Mouse (Mus musculus) midbrain, embryonic 14.5 days (tissue): ENCODE measurements around the gene Dync1li2. TPM values are rescaled to one million over a fixed set of nuclear protein-coding genes. Genes with fewer than 3 reads are reported as not detected.

Source experiments
- ATAC-seq: fragments of 200-750 bp; cut with Nextera tagmentation; 2 replicates; pipeline ENCODE4 v1.8.0; 2017; ENCODE audit warnings: moderate number of reproducible peaks, moderate library complexity; ENCODE audit not compliant: low FRiP score, low TSS enrichment
- DNase-seq: peaks from one replicate; pipeline ENCODE4 v3.0.0-alpha.2; 2015
- H3K27ac ChIP-seq: fragments of 300-500 bp; sonication (generic); replicated peaks from 2 replicates; pipeline ENCODE4 v1.5.1; 2014; ENCODE audit warnings: mild to moderate bottlenecking, low read depth, low read length, moderate library complexity
- H3K27me3 ChIP-seq: fragments of 300-500 bp; sonication (generic); 2 replicates; pipeline ENCODE4 v1.6.1; 2014; ENCODE audit warnings: low read length, control low read depth, mixed read lengths; ENCODE audit not compliant: control insufficient read depth, insufficient read depth
- H3K36me3 ChIP-seq: fragments of 300-500 bp; sonication (generic); 2 replicates; pipeline ENCODE4 v1.6.1; 2014; ENCODE audit warnings: low read length, control low read depth; ENCODE audit not compliant: control insufficient read depth, insufficient read depth
- H3K4me1 ChIP-seq: fragments of 300-500 bp; sonication (generic); 2 replicates; pipeline ENCODE4 v1.6.1; 2014; ENCODE audit warnings: mild to moderate bottlenecking, antibody characterized with exemption, low read length, control low read depth; ENCODE audit not compliant: control insufficient read depth, insufficient read depth
- H3K4me2 ChIP-seq: fragments of 300-500 bp; sonication (generic); 2 replicates; pipeline ENCODE4 v1.6.1; 2014; ENCODE audit warnings: mild to moderate bottlenecking, low read length, moderate library complexity
- H3K4me3 ChIP-seq: fragments of 300-500 bp; sonication (generic); replicated peaks from 2 replicates; pipeline ENCODE4 v1.5.1; 2014; ENCODE audit warnings: low read depth, low read length
- H3K9ac ChIP-seq: fragments of 300-500 bp; sonication (generic); replicated peaks from 2 replicates; pipeline ENCODE4 v1.6.1; 2014; ENCODE audit warnings: mild to moderate bottlenecking, low read length, moderate library complexity
- H3K9me3 ChIP-seq: fragments of 300-500 bp; sonication (generic); 2 replicates; pipeline ENCODE4 v1.6.1; 2016; ENCODE audit warnings: low read length, control low read depth, mixed read lengths; ENCODE audit not compliant: control insufficient read depth
- WGBS: fragments of 180-500 bp; shearing (Covaris S2); extraction: QIAGEN DNeasy Blood & Tissue Kit; methylation state at CpG from one replicate; pipeline ENCODE4 v1.1.7; 2014; 5-methylcytosine and 5-hydroxymethylcytosine counted together
- polyA plus RNA-seq: library from polyadenylated mRNA; unstranded; fragments of >200 nt; fragmentation: Nextera tagmentation; extraction: Ambion mirVana; gene quantifications from 2 replicates; pipeline ENCODE4 v1.2.1, GENCODE M21; 2014

Gene Dync1li2
- 69.1 and 103 TPM in 2 replicates for polyA plus RNA-seq

GRCm38 (mm10) chr8:104442299-104443124 is at the start of gene Dync1li2:
Dync1li2 (minus strand) TSS chr8:104443047.
- H3K27ac ChIP-seq, result peak within 1 kb of the TSS; percentile 94
- no peaks in the 10 kb centered on the region for H3K27me3 ChIP-seq
- H3K9me3 ChIP-seq, result no peaks in the 10 kb centered on the region
- ATAC-seq (peak; percentile 89), DNase-seq (peak; percentile 95)
- WGBS, result under 1% methylated on average over 75 of the region's 75 CpGs
- H3K4me2 ChIP-seq, result peak within 1 kb of the TSS; percentile 74
- H3K4me3 ChIP-seq, result peak within 1 kb of the TSS; percentile 95
- peaks cover 33% of the 10 kb centered on the region for H3K36me3 ChIP-seq
- peak within 1 kb of the TSS; percentile 97 for H3K9ac ChIP-seq
- H3K4me1 ChIP-seq, result peaks cover 14% of the 10 kb centered on the region

GRCm38 (mm10) chr8:104479091-104479490 is 36.2 kb upstream of the Dync1li2 start:
- H3K27me3 ChIP-seq, result no peaks in the 10 kb centered on the region
- H3K9ac ChIP-seq, result no peak overlapping the region
- no peak for ATAC-seq
- no peak for DNase-seq
- no peak overlapping the region for H3K4me2 ChIP-seq
- 60% methylated on average over 1 of the region's 1 CpGs for WGBS
- H3K9me3 ChIP-seq, result no peaks in the 10 kb centered on the region
- H3K4me3 ChIP-seq, result no peak overlapping the region
- H3K36me3 ChIP-seq, result no peaks in the 10 kb centered on the region
- no peaks in the 10 kb centered on the region for H3K4me1 ChIP-seq
- no peak overlapping the region for H3K27ac ChIP-seq

DNA sequence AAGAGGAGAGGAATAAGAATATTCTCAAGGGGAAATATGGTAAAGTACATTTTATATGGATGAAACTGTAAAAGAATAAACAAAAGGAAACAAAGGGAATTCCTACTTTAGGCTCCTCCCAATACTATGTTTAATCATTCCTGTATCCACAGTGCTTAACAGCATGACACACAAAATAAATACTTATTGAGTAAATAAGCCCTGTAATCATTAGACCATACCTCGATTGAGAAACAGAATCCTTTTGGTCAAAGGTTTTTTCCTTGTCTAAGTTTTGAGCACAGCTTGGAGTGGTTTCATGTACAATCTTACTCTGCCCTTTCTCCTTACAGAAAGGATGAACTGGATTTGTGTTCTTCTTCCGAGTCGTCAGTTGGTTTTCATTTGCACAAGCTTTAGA is 29.6 kb upstream of the Dync1li2 start:
- WGBS, result 75% methylated on average over 3 of the region's 3 CpGs

DNA sequence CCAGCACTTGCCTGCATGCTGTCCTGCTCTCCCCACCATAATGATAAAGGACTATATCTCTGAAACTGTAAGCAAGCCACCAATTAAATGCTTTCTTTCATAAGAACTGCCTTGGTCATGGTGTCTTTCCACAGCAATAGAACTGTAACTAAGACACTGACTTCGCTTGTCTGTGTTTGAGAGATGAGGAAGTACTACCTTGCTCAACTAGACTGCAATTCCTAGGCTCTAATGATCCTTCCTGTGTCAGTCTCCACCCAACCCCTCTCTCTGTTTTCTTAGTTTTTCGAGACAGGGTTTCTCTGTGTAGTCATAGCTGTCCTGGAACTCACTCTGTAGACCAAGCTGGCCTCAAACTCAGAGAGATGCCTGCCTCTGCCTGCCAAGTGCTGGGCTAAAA is 24.6 kb upstream of the Dync1li2 start:
- DNase-seq, result no peak
- H3K9me3 ChIP-seq, result no peaks in the 10 kb centered on the region
- ATAC-seq, result no peak
- 79% methylated on average over 2 of the region's 2 CpGs for WGBS
- H3K36me3 ChIP-seq, result no peaks in the 10 kb centered on the region
- H3K4me1 ChIP-seq, result no peaks in the 10 kb centered on the region
- H3K27ac ChIP-seq, result no peak overlapping the region
- no peak overlapping the region for H3K9ac ChIP-seq
- no peak overlapping the region for H3K4me3 ChIP-seq
- no peak overlapping the region for H3K4me2 ChIP-seq
- H3K27me3 ChIP-seq, result no peaks in the 10 kb centered on the region

More for the DNA sequence above, 29.6 kb upstream of the Dync1li2 start:
- Histone ChIP-seq H3K9ac (no peak overlapping the region), H3K9me3 (no peaks in the 10 kb centered on the region), H3K4me3 (no peak overlapping the region), H3K36me3 (no peaks in the 10 kb centered on the region), H3K4me2 (no peak overlapping the region), H3K27ac (no peak overlapping the region), H3K27me3 (no peaks in the 10 kb centered on the region), H3K4me1 (no peaks in the 10 kb centered on the region)
- DNase-seq (no peak), ATAC-seq (no peak)

DNA sequence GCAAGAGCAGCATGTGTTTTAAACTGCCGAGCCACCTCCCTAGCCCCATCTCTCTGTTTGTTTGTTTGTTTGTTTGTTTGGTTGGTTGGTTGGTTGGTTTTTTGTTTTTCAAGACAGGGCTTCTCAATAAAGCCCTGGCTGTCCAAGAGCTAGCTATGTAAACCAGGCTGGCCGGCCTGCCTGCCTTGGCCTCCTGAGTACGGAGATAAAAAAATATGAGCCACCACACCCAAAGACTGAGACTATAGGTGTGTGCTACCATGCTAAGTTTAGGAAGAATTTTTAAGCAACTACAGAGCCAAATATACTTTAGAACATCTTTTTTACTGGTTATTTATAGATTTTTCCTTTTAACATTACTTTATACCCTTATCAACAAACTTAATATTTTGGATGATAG is 9.3 kb upstream of the Dync1li2 start:
- no peaks in the 10 kb centered on the region for H3K9me3 ChIP-seq
- ATAC-seq, result no peak
- no peak overlapping the region for H3K4me3 ChIP-seq
- no peak overlapping the region for H3K27ac ChIP-seq
- H3K36me3 ChIP-seq, result no peaks in the 10 kb centered on the region
- DNase-seq, result no peak
- no peak overlapping the region for H3K4me2 ChIP-seq
- no peaks in the 10 kb centered on the region for H3K27me3 ChIP-seq
- no peaks in the 10 kb centered on the region for H3K4me1 ChIP-seq
- WGBS, result 96% methylated on average over 3 of the region's 3 CpGs
- no peak overlapping the region for H3K9ac ChIP-seq

GRCm38 (mm10) chr8:104448796-104449195 is 5.9 kb upstream of the Dync1li2 start:
- no peak overlapping the region for H3K4me3 ChIP-seq
- H3K36me3 ChIP-seq, result no peaks in the 10 kb centered on the region
- 77% methylated on average over 3 of the region's 3 CpGs for WGBS
- H3K9me3 ChIP-seq, result no peaks in the 10 kb centered on the region
- H3K4me1 ChIP-seq, result no peaks in the 10 kb centered on the region
- no peak overlapping the region for H3K4me2 ChIP-seq
- ATAC-seq (no peak), DNase-seq (no peak)
- H3K27ac ChIP-seq, result no peak overlapping the region
- H3K9ac ChIP-seq, result no peak overlapping the region
- H3K27me3 ChIP-seq, result no peaks in the 10 kb centered on the region

- Histone ChIP-seq H3K36me3 (peaks cover under 1% of the 10 kb centered on the region; the same call in 1 of the 2 replicates), H3K27ac (no peak overlapping the region), H3K4me1 (peaks cover 7% of the 10 kb centered on the region), H3K9me3 (no peaks in the 10 kb centered on the region), H3K4me3 (no peak overlapping the region), H3K9ac (no peak overlapping the region), H3K4me2 (no peak overlapping the region), H3K27me3 (no peaks in the 10 kb centered on the region)
- WGBS, result 84% methylated on average over 3 of the region's 3 CpGs
- DNase-seq (no peak), ATAC-seq (no peak)
Measured at GRCm38 (mm10) chr8:104446016-104446415, 3.2 kb upstream of the Dync1li2 start.

GRCm38 (mm10) chr8:104445248-104445647 is 2.4 kb upstream of the Dync1li2 start:
- Histone ChIP-seq H3K4me2 (no peak overlapping the region), H3K4me1 (peaks cover 14% of the 10 kb centered on the region), H3K36me3 (peaks cover 8% of the 10 kb centered on the region), H3K9ac (no peak overlapping the region), H3K9me3 (no peaks in the 10 kb centered on the region), H3K27me3 (no peaks in the 10 kb centered on the region), H3K4me3 (no peak overlapping the region), H3K27ac (no peak overlapping the region)
- ATAC-seq (no peak), DNase-seq (no peak)
- 62% methylated on average over 6 of the region's 6 CpGs for WGBS

GRCm38 (mm10) chr8:104443125-104443679 is 355 bp upstream of the Dync1li2 start:
- no peaks in the 10 kb centered on the region for H3K27me3 ChIP-seq
- DNase-seq (no peak), ATAC-seq (peak; percentile 44)
- peak overlapping the region; percentile 74 for H3K4me2 ChIP-seq
- peak overlapping the region; percentile 97 for H3K9ac ChIP-seq
- peak overlapping the region; percentile 95 for H3K4me3 ChIP-seq
- H3K4me1 ChIP-seq, result peaks cover 14% of the 10 kb centered on the region
- no peaks in the 10 kb centered on the region for H3K9me3 ChIP-seq
- WGBS, result 58% methylated on average over 7 of the region's 7 CpGs
- peaks cover 28% of the 10 kb centered on the region for H3K36me3 ChIP-seq
- H3K27ac ChIP-seq, result peak overlapping the region; percentile 94
